ENCODE assay signal across 9 mouse cellular contexts in the genomic region with DNA sequence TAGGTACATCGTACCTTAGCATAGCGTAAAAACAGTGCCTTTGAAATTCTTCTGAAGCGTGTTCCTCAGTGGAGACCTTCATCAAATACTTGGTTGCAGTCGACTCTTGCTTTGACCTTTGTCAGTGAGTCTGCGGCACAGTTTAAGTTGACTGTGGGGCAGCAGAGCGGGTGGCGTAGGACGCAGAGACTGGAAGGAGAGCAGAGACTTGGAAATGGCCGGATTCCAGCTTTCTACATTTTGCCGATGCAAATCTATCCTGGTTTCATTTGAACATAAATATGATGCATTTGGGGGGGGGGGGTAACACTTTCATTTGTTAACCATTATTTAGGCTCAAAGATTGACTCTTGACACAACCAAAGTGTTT. TPM values are rescaled to one million over a fixed set of nuclear protein-coding genes. Genes with fewer than 3 reads are reported as not detected.
A peak's percentile ranks its signal among the peaks of the same experiment; 100 is the strongest.
DNase-seq lines count a peak whose midpoint lies in the region; ATAC-seq and TF ChIP-seq lines count a peak whose summit lies in the region.
"Had no signal": no experiment of that assay in that cellular context is flagged by ENCODE, and none has a peak within 500 bp of the region (broad histone marks: within the 10 kb centered on the region; RNA-seq: fewer than 3 reads in every experiment).

No protein-coding gene starts in this region.

- H3K9ac ChIP-seq in heart, adult 2 months (ENCODE audit: low read depth, low read length), result peak overlapping the region; percentile 73
- H3K9ac ChIP-seq in heart, embryonic 12.5 days, result peak overlapping the region; percentile 88
- no peak overlapping the region for H3K9ac ChIP-seq in liver, embryonic 13.5 days

- TF ChIP-seq CTCF in heart, adult 2 months (IDR thresholded peaks at IDR 0.05), result no peak
- no peak for TF ChIP-seq CTCF in brain, embryonic 14.5 days (IDR thresholded peaks at IDR 0.05; ENCODE audit: borderline replicate concordance, extremely low read depth, insufficient read depth, insufficient read length)

- no peak for TF ChIP-seq POLR2A in heart, adult 2 months (IDR thresholded peaks at IDR 0.05; ENCODE audit: insufficient read depth, low read depth, low read length)
- TF ChIP-seq POLR2A in brain, embryonic 14.5 days (IDR thresholded peaks at IDR 0.05; ENCODE audit: borderline replicate concordance, extremely low read depth, insufficient read depth, insufficient read length, poor library complexity, severe bottlenecking), result no peak

- 14% methylated on average over 10 of the region's 10 CpGs for WGBS in heart, adult 2 months
- 16% methylated on average over 10 of the region's 10 CpGs for WGBS in heart, embryonic 12.5 days
- whole genome bisulfite sequencing in liver, embryonic 13.5 days (ENCODE audit: insufficient replicate concordance), result 33% methylated on average over 10 of the region's 10 CpGs

- peak overlapping the region; percentile 80 for H3K27ac ChIP-seq in heart, adult 2 months
- peak overlapping the region; percentile 72 for H3K27ac ChIP-seq in heart, embryonic 12.5 days (ENCODE audit: poor library complexity, severe bottlenecking)
- no peak overlapping the region for H3K27ac ChIP-seq in liver, embryonic 13.5 days

- peak overlapping the region; percentile 69 for H3K4me2 ChIP-seq in heart, embryonic 12.5 days
- H3K4me2 ChIP-seq in liver, embryonic 13.5 days, result peak overlapping the region; percentile 61

- TF ChIP-seq EP300 in heart, adult 2 months (IDR thresholded peaks at IDR 0.05; ENCODE audit: insufficient read depth, low read depth, low read length), result no peak

- 0 out of 2 replicates have a peak, but pooled peaks cover 2% of the 10 kb centered on the region for H3K36me3 ChIP-seq in heart, adult 2 months (ENCODE audit: control insufficient read depth, insufficient read depth, low read length)
- 0 out of 2 replicates have a peak, but pooled peaks cover 1% of the 10 kb centered on the region for H3K36me3 ChIP-seq in heart, embryonic 12.5 days
- no peaks in the 10 kb centered on the region for H3K36me3 ChIP-seq in liver, embryonic 13.5 days

- H3K27me3 ChIP-seq in heart, adult 2 months (ENCODE audit: control insufficient read depth, insufficient read depth, low read length), result no peaks in the 10 kb centered on the region
- H3K27me3 ChIP-seq in heart, embryonic 12.5 days (replicated peaks), result peaks cover 14% of the 10 kb centered on the region; the same call in 1 of the 2 replicates
- H3K27me3 ChIP-seq in liver, embryonic 13.5 days, result peaks cover 30% of the 10 kb centered on the region

- peaks cover 1% of the 10 kb centered on the region; the same call in 1 of the 2 replicates for H3K4me1 ChIP-seq in heart, adult 2 months (ENCODE audit: control insufficient read depth, insufficient read depth, low read length)
- H3K4me1 ChIP-seq in heart, embryonic 12.5 days (replicated peaks), result peaks cover 11% of the 10 kb centered on the region
- H3K4me1 ChIP-seq in liver, embryonic 13.5 days (replicated peaks), result no peaks in the 10 kb centered on the region

- H3K79me2 ChIP-seq in heart, adult 2 months (replicated peaks; ENCODE audit: control insufficient read depth, insufficient read depth, low read length), result no peaks in the 10 kb centered on the region

- peak; percentile 20 to 27 for DNase-seq in heart, adult 2 months
- no peak for DNase-seq in heart, postnatal 25 days (ENCODE audit: low spot score)
- DNase-seq in brain, embryonic 14.5 days (ENCODE audit: low read depth), result peak; percentile 56
- DNase-seq in liver, embryonic 13.5 days, result no peak
- no peak for DNase-seq in spleen, postnatal 36 days (ENCODE audit: low spot score in 2 of 2)
- no peak for DNase-seq in adrenal gland, postnatal 25 days

- intact Hi-C loops in heart, adult 2 months (cut with DNase I), result loop anchor here (5.0 kb wide), 1 partner anchor 121 kb away; no protein-coding TSS in a partner anchor
- intact Hi-C loops in heart, postnatal 25 days (cut with DNase I), result loop anchor here (5.0 kb wide), 1 partner anchor 46 kb away; no protein-coding TSS in a partner anchor

- H3K9me3 ChIP-seq in heart, embryonic 12.5 days (replicated peaks), result peaks cover 5% of the 10 kb centered on the region
- H3K9me3 ChIP-seq in liver, embryonic 13.5 days (replicated peaks), result no peaks in the 10 kb centered on the region

- ATAC-seq in heart, embryonic 12.5 days (ENCODE audit: insufficient number of reproducible peaks, low FRiP score), result no peak
- no peak for ATAC-seq in liver, embryonic 13.5 days (ENCODE audit: low read depth)
- ATAC-seq in cerebellum, adult (ENCODE audit: insufficient number of reproducible peaks, low FRiP score, low TSS enrichment), result no peak

- H3K4me3 ChIP-seq in heart, adult 2 months, result peak overlapping the region; percentile 48
- peak overlapping the region; percentile 73 for H3K4me3 ChIP-seq in heart, embryonic 12.5 days
- peak overlapping the region; percentile 42; the same call in 1 of the 2 replicates for H3K4me3 ChIP-seq in liver, embryonic 13.5 days (replicated peaks)

RNA-seq across cellular contexts. Expression of a gene that starts 15.1 kb away (rescaled TPM):
- 100 to 1,000 TPM; 220 to 268 TPM for total RNA-seq in heart, adult 2 months (2021)
- 121 and 213 TPM in 2 replicates for polyA plus RNA-seq in heart, adult 2 months (2012; rRNA removed)
- total RNA-seq in heart, postnatal 25 days (2021), result 100 to 1,000 TPM; 216 to 251 TPM
- polyA plus RNA-seq in brain, embryonic 14.5 days (2012; rRNA removed), result 16.7 and 18.0 TPM in 2 replicates
- 38.2 and 45.2 TPM in 2 replicates for polyA plus RNA-seq in heart, embryonic 12.5 days (2016; fragmentation: Nextera tagmentation; extraction: Ambion mirVana)
- 0.17 and 0.54 TPM in 2 replicates for polyA plus RNA-seq in liver, embryonic 13.5 days (2015; fragmentation: Nextera tagmentation; extraction: Ambion mirVana)
- 15.9 and 17.2 TPM in 2 replicates for total RNA-seq in adrenal gland, postnatal 25 days (2021)

RNA-seq across cellular contexts. Expression of a gene that starts 30.7 kb away (rescaled TPM):
- total RNA-seq in heart, adult 2 months (2021), result under 1 TPM; 0.26 to 0.45 TPM
- 0.02 and 0.15 TPM in 2 replicates for polyA plus RNA-seq in heart, adult 2 months (2012; rRNA removed)
- total RNA-seq in heart, postnatal 25 days (2021), result under 1 TPM; 0.36 to 0.44 TPM
- not detected in 2 replicates for polyA plus RNA-seq in brain, embryonic 14.5 days (2012; rRNA removed)
- polyA plus RNA-seq in heart, embryonic 12.5 days (2016; fragmentation: Nextera tagmentation; extraction: Ambion mirVana), result not detected in 2 replicates
- polyA plus RNA-seq in liver, embryonic 13.5 days (2015; fragmentation: Nextera tagmentation; extraction: Ambion mirVana), result 0.02 TPM in 1 of 2 replicates, not detected in the other
- total RNA-seq in adrenal gland, postnatal 25 days (2021), result not detected in 2 replicates
- polyA plus RNA-seq: gonadal fat pad, adult 2 months had no signal

Comparison
In these comparisons a context has a peak if more than half of its experiments do, and no peak if none do; other contexts are left out.
1. DNase-seq: peak in heart, adult 2 months (2 of 2) and brain, embryonic 14.5 days (single experiment); none in heart, postnatal 25 days (single experiment), liver, embryonic 13.5 days (single experiment), spleen, postnatal 36 days (0 of 2) and adrenal gland, postnatal 25 days (single experiment).
2. RNA of a gene that starts 15.1 kb away (polyA plus RNA-seq): 121 to 213 TPM in heart, adult 2 months, 38.2 to 45.2 TPM in heart, embryonic 12.5 days and 16.7 to 18.0 TPM in brain, embryonic 14.5 days; 0.17 to 0.54 TPM in liver, embryonic 13.5 days; every median in the first group is over 10 times any median in the second.
3. Peak in every context shown above with its lines, with median percentiles within 50 percentile points of each other: H3K4me3 ChIP-seq.